Mouse (Mus musculus): Measurements from ENCODE around the gene Olfr67. TPM values are rescaled to one million over a fixed set of nuclear protein-coding genes. Genes with fewer than 3 reads are reported as not detected.
"Not testable (repeated sequence)": the region's sequence is repeated elsewhere in the genome, so short reads cannot be mapped to it uniquely, and the experiment has no call there.

The Olfr67 gene
- polyA plus RNA-seq (2015; fragmentation: Nextera tagmentation; extraction: Ambion mirVana) = not detected in 2 replicates

DNA sequence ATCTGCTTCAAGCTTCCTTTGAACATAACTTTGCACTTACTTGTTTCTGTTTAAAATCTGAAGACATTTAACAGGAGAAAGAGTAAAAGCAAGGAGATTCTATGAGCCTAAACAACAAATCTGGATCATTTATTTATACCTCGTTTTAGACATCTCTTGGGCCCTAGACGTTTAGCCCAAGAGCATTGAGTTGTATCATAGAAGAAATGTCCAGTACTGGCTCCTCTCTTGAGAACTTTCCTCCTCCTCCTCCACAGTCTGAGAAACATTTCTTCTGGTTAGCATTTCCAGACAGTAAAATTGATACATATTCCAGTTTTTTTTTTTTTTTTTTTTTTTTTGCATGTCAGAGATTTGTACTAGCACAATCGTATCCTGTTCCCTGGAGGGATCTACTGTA lies at the start of gene Olfr67:
Olfr67 (minus strand) TSS at position 101 of the 400 bp plus-strand sequence.
- no peaks in the 10 kb centered on the region for H3K4me1 ChIP-seq (ENCODE audit: control insufficient read depth, insufficient read depth, low read length)
- H3K9ac ChIP-seq (ENCODE audit: low read length) = no peak within 1 kb of the TSS
- H3K4me3 ChIP-seq (replicated peaks; ENCODE audit: low read length) = no peak within 1 kb of the TSS
- WGBS = 71% methylated on average over 3 of the region's 3 CpGs
- ATAC-seq (ENCODE audit: insufficient read depth, low FRiP score) = no peak
- no peak within 1 kb of the TSS for H3K4me2 ChIP-seq (ENCODE audit: low read depth, low read length)
- H3K9me3 ChIP-seq (replicated peaks; ENCODE audit: control insufficient read depth, low read length) = no peaks in the 10 kb centered on the region
- H3K36me3 ChIP-seq (ENCODE audit: control insufficient read depth, insufficient read depth, low read length) = no peaks in the 10 kb centered on the region
- H3K27ac ChIP-seq (ENCODE audit: low read length) = no peak within 1 kb of the TSS
- H3K27me3 ChIP-seq (ENCODE audit: control insufficient read depth, insufficient read depth, low read length) = no peaks in the 10 kb centered on the region

GRCm38 (mm10) chr7:103840268-103840667 lies 48.6 kb upstream of the Olfr67 start, which contains the start of gene Hbb-bh2:
Gene Hbb-bh2 (minus strand): TSS chr7:103840520.
- Histone ChIP-seq H3K4me3 (replicated peaks; ENCODE audit: low read length) (no peak within 1 kb of the TSS), H3K9me3 (replicated peaks; ENCODE audit: control insufficient read depth, low read length) (no peaks in the 10 kb centered on the region), H3K4me2 (ENCODE audit: low read depth, low read length) (no peak within 1 kb of the TSS), H3K4me1 (ENCODE audit: control insufficient read depth, insufficient read depth, low read length) (no peaks in the 10 kb centered on the region), H3K36me3 (ENCODE audit: control insufficient read depth, insufficient read depth, low read length) (no peaks in the 10 kb centered on the region), H3K27me3 (ENCODE audit: control insufficient read depth, insufficient read depth, low read length) (no peaks in the 10 kb centered on the region), H3K9ac (ENCODE audit: low read length) (no peak within 1 kb of the TSS), H3K27ac (ENCODE audit: low read length) (no peak within 1 kb of the TSS)
- 72% methylated on average over 3 of the region's 3 CpGs for WGBS
- ATAC-seq (ENCODE audit: insufficient read depth, low FRiP score) = no peak

DNA sequence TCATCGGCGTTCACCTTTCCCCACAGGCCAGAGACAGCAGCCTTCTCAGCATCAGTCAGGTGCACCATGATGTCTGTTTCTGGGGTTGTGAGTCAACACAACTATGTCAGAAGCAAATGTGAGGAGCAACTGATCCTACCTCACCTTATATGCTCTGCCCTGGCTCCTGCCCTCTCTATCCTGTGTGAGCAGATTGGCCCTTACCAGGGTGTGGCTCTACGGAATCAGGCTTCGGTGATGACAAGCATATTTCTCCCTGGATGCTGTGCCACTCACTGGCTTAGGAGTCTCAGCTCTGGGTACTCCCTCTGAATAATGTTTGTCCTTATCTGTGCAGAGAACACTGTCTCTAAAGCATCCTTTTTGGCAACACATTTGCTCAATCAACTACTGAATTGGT lies 36.2 kb upstream of the Olfr67 start, which contains the start of gene Hbb-bs:
Hbb-bs (minus strand) TSS at position 289 of the 400 bp plus-strand sequence.
- H3K9ac ChIP-seq (ENCODE audit: low read length) = no peak within 1 kb of the TSS
- no peaks in the 10 kb centered on the region for H3K27me3 ChIP-seq (ENCODE audit: control insufficient read depth, insufficient read depth, low read length)
- no peak within 1 kb of the TSS for H3K4me2 ChIP-seq (ENCODE audit: low read depth, low read length)
- H3K27ac ChIP-seq (ENCODE audit: low read length) = no peak within 1 kb of the TSS
- ATAC-seq (ENCODE audit: insufficient read depth, low FRiP score) = peak; percentile 86
- H3K4me1 ChIP-seq (ENCODE audit: control insufficient read depth, insufficient read depth, low read length) = no peaks in the 10 kb centered on the region
- H3K4me3 ChIP-seq (replicated peaks; ENCODE audit: low read length) = no peak within 1 kb of the TSS
- WGBS = 90% methylated on average over 4 of the region's 4 CpGs
- no peaks in the 10 kb centered on the region for H3K36me3 ChIP-seq (ENCODE audit: control insufficient read depth, insufficient read depth, low read length)
- H3K9me3 ChIP-seq (replicated peaks; ENCODE audit: control insufficient read depth, low read length) = no peaks in the 10 kb centered on the region

DNA sequence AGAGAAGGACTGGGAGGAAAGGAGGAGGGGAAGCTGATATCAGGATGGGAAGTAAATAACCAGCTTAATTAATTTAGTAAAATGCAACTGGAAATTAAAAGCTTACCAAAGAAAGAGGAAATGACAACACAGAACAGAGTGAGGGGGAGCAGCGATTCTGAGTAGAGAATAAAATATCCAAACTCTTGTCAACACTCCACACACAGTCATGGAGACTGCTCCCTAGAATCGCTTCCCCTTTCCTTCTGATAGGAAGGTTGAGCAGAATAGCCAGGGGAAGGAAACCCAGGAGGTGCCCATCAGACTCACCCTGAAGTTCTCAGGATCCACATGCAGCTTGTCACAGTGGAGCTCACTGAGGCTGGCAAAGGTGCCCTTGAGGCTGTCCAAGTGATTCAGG lies 35.5 kb upstream of the Olfr67 start:
- H3K36me3 ChIP-seq (ENCODE audit: control insufficient read depth, insufficient read depth, low read length); ATAC-seq (ENCODE audit: insufficient read depth, low FRiP score); H3K4me2 ChIP-seq (ENCODE audit: low read depth, low read length); H3K9ac ChIP-seq (ENCODE audit: low read length); H3K4me1 ChIP-seq (ENCODE audit: control insufficient read depth, insufficient read depth, low read length); H3K4me3 ChIP-seq (replicated peaks; ENCODE audit: low read length); H3K9me3 ChIP-seq (replicated peaks; ENCODE audit: control insufficient read depth, low read length); H3K27me3 ChIP-seq (ENCODE audit: control insufficient read depth, insufficient read depth, low read length); H3K27ac ChIP-seq (ENCODE audit: low read length): not testable (repeated sequence)
- WGBS = no CpG with 5 or more reads among the region's 2 CpGs

DNA sequence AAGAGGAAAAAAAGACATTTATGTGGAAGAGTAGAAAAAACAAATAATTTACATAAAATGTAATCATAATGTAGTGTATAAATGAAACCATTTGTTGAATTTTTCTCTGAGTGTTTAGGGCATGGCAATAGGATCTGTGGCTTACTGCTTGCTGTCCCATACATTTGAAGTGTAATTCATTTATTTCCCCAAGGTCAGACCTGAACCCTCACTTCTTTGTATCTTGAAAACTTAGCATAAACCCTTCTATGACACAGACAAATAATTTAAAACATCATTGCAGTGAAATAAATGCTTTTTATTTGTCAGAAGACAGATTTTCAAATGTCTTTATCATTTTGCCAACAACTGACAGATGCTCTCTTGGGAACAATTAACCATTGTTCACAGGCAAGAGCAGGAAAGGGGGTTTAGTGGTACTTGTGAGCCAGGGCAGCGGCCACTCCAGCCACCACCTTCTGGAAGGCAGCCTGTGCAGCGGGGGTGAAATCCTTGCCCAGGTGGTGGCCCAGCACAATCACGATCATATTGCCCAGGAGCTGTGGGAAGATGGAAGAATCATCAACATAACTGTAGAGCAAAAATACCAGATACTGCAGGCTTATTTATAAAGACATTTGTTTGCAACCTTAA lies 34.8 kb upstream of the Olfr67 start:
- WGBS = 63% methylated on average over 3 of the region's 3 CpGs
- H3K36me3 ChIP-seq (ENCODE audit: control insufficient read depth, insufficient read depth, low read length) = no peaks in the 10 kb centered on the region
- ATAC-seq (ENCODE audit: insufficient read depth, low FRiP score) = 0 out of 2 replicates have a peak, but pooled peaks have one; percentile 7
- no peaks in the 10 kb centered on the region for H3K4me1 ChIP-seq (ENCODE audit: control insufficient read depth, insufficient read depth, low read length)
- H3K9ac ChIP-seq (ENCODE audit: low read length) = no peak overlapping the region
- no peaks in the 10 kb centered on the region for H3K27me3 ChIP-seq (ENCODE audit: control insufficient read depth, insufficient read depth, low read length)
- H3K4me3 ChIP-seq (replicated peaks; ENCODE audit: low read length) = no peak overlapping the region
- H3K9me3 ChIP-seq (replicated peaks; ENCODE audit: control insufficient read depth, low read length) = no peaks in the 10 kb centered on the region
- H3K27ac ChIP-seq (ENCODE audit: low read length) = no peak overlapping the region
- no peak overlapping the region for H3K4me2 ChIP-seq (ENCODE audit: low read depth, low read length)

DNA sequence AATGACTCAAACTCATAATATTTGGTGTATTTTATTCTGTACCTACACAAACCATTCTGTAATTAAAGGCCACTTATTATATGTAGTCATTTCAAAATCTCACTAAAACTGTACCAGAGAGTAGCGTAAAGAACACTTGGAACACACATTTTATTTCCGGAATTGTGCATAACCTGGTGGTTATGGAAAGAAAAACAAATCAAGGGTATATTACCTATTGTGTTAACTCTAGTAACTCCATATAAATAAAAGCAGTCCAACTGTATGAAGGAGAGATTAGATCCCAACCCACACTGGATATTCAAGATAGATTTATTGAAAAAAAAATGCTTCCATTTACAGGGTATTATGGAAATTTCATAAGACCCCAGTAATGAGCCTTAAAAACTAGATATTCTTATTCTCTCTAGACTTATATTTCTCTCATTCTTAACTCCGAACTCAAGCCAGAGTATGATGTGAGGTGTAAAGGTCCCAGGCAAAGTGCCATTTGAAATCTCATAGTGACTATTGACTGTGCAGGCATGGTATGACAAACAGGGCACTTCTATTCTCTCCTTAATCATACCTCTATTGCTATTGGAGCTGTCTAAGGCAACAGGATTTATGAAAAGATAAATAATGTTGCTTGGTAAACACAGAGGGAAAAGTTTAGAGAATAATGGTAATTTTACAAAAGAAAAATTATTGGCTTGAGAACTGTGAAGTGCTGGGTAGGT lies 34.1 kb upstream of the Olfr67 start:
- Histone ChIP-seq H3K4me1 (ENCODE audit: control insufficient read depth, insufficient read depth, low read length) (no peaks in the 10 kb centered on the region), H3K9me3 (replicated peaks; ENCODE audit: control insufficient read depth, low read length) (no peaks in the 10 kb centered on the region), H3K4me2 (ENCODE audit: low read depth, low read length) (no peak overlapping the region), H3K36me3 (ENCODE audit: control insufficient read depth, insufficient read depth, low read length) (no peaks in the 10 kb centered on the region), H3K9ac (ENCODE audit: low read length) (no peak overlapping the region), H3K27me3 (ENCODE audit: control insufficient read depth, insufficient read depth, low read length) (no peaks in the 10 kb centered on the region), H3K27ac (ENCODE audit: low read length) (no peak overlapping the region), H3K4me3 (replicated peaks; ENCODE audit: low read length) (no peak overlapping the region)
- WGBS = 89% methylated on average over 3 of the region's 3 CpGs
- peak; percentile 69; the same call in 1 of the 2 replicates for ATAC-seq (ENCODE audit: insufficient read depth, low FRiP score)

GRCm38 (mm10) chr7:103824597-103824996 lies 33.0 kb upstream of the Olfr67 start:
- Histone ChIP-seq H3K4me1 (ENCODE audit: control insufficient read depth, insufficient read depth, low read length) (no peaks in the 10 kb centered on the region), H3K27me3 (ENCODE audit: control insufficient read depth, insufficient read depth, low read length) (no peaks in the 10 kb centered on the region), H3K4me2 (ENCODE audit: low read depth, low read length) (no peak overlapping the region), H3K9me3 (replicated peaks; ENCODE audit: control insufficient read depth, low read length) (no peaks in the 10 kb centered on the region), H3K9ac (ENCODE audit: low read length) (no peak overlapping the region), H3K4me3 (replicated peaks; ENCODE audit: low read length) (no peak overlapping the region), H3K36me3 (ENCODE audit: control insufficient read depth, insufficient read depth, low read length) (no peaks in the 10 kb centered on the region), H3K27ac (ENCODE audit: low read length) (no peak overlapping the region)
- WGBS = 80% methylated on average over 2 of the region's 2 CpGs
- no peak for ATAC-seq (ENCODE audit: insufficient read depth, low FRiP score)

GRCm38 (mm10) chr7:103815085-103815484 lies 23.5 kb upstream of the Olfr67 start:
- not testable (repeated sequence) for H3K27ac ChIP-seq (ENCODE audit: low read length); H3K9me3 ChIP-seq (replicated peaks; ENCODE audit: control insufficient read depth, low read length); H3K4me2 ChIP-seq (ENCODE audit: low read depth, low read length); ATAC-seq (ENCODE audit: insufficient read depth, low FRiP score); H3K9ac ChIP-seq (ENCODE audit: low read length); H3K4me1 ChIP-seq (ENCODE audit: control insufficient read depth, insufficient read depth, low read length); H3K27me3 ChIP-seq (ENCODE audit: control insufficient read depth, insufficient read depth, low read length); H3K4me3 ChIP-seq (replicated peaks; ENCODE audit: low read length); H3K36me3 ChIP-seq (ENCODE audit: control insufficient read depth, insufficient read depth, low read length)
- WGBS = 88% methylated on average over 1 of the region's 2 CpGs

- H3K36me3 ChIP-seq (ENCODE audit: control insufficient read depth, insufficient read depth, low read length) = no peaks in the 10 kb centered on the region
- no peaks in the 10 kb centered on the region for H3K9me3 ChIP-seq (replicated peaks; ENCODE audit: control insufficient read depth, low read length)
- no peaks in the 10 kb centered on the region for H3K27me3 ChIP-seq (ENCODE audit: control insufficient read depth, insufficient read depth, low read length)
- H3K27ac ChIP-seq (ENCODE audit: low read length) = no peak within 1 kb of the TSS
- no peaks in the 10 kb centered on the region for H3K4me1 ChIP-seq (ENCODE audit: control insufficient read depth, insufficient read depth, low read length)
- H3K4me2 ChIP-seq (ENCODE audit: low read depth, low read length) = no peak within 1 kb of the TSS
- 85% methylated on average over 3 of the region's 3 CpGs for WGBS
- H3K9ac ChIP-seq (ENCODE audit: low read length) = no peak within 1 kb of the TSS
- no peak within 1 kb of the TSS for H3K4me3 ChIP-seq (replicated peaks; ENCODE audit: low read length)
- ATAC-seq (ENCODE audit: insufficient read depth, low FRiP score) = peak; percentile 82
These were observed 22.1 kb upstream of the Olfr67 start, which contains the start of gene Hbb-bt for GRCm38 (mm10) chr7:103813766-103814165. Gene Hbb-bt (minus strand): TSS chr7:103813996.
